Mouse (Mus musculus): ENCODE results near the gene Dync1h1. TPM values are rescaled to one million over a fixed set of nuclear protein-coding genes. Genes with fewer than 3 reads are reported as not detected.

Dync1h1 gene
- 405 and 694 TPM in 2 replicates for total RNA-seq (2012; rRNA removed)

- Histone ChIP-seq H3K36me3 (ENCODE audit: control insufficient read depth, insufficient read depth, low read length, poor library complexity, severe bottlenecking) (no peaks in the 10 kb centered on the region; the same call in 1 of the 2 replicates), H3K27ac (ENCODE audit: insufficient read depth, low read depth, low read length, poor library complexity, severe bottlenecking) (peak within 1 kb of the TSS; percentile 51), H3K4me1 (ENCODE audit: control insufficient read depth in 2 of 2, insufficient read depth in 2 of 2, low read length in 2 of 2, poor library complexity in 1 of 2) (peaks cover 3 to 12% of the 10 kb centered on the region in 2 experiments; a peak in 3 of 4 replicates), H3K9ac (ENCODE audit: insufficient read depth, low read depth, low read length, poor library complexity, severe bottlenecking) (peak within 1 kb of the TSS; percentile 80), H3K4me3 (ENCODE audit: insufficient read depth in 1 of 2, low read depth in 1 of 2, low read length in 2 of 2, poor library complexity in 1 of 2, severe bottlenecking in 1 of 2) (peak within 1 kb of the TSS; percentile 75 to 96), H3K9me3 (ENCODE audit: control insufficient read depth, insufficient read depth, low read depth, low read length) (no peaks in the 10 kb centered on the region)
- in situ Hi-C loops (cut with MboI; ENCODE audit: low sequenced_read_pairs in 2 of 2, unreplicated experiment in 2 of 2), result no loop called here
- DNase-seq (ENCODE audit: low read depth, low spot score), result peak; percentile 82
- TF ChIP-seq MAFK (IDR thresholded peaks at IDR 0.05; ENCODE audit: insufficient read depth, low read depth, low read length), result no peak
- no peak for TF ChIP-seq CHD2 (IDR thresholded peaks at IDR 0.05; ENCODE audit: low read depth, low read length)
- peak; percentile 91 for TF ChIP-seq HCFC1 (IDR thresholded peaks at IDR 0.05; ENCODE audit: borderline replicate concordance, insufficient read depth, low read length)
These were observed at the start of gene Dync1h1 for GRCm38 (mm10) chr12:110601241-110602218. Dync1h1 (plus strand) TSS chr12:110601452.

DNA sequence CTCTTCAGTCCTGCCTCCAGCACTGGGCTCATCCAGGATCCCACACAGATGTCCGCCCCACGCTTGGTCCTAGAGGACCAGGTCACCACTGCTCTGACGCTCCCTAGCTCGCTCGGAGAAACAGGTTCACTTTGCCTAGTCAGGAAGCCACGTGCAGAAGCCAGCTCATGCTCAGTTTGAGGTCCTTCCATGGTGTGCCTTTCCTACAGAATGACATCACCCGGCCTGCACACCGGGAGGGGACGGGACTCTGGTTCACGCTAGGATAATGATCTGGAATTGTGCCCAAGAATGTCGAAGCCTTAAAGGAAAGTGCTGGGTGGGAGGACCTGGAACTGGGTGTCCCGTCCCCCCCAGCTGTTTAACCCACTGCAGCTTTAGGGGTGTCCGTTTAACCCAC is 49.1 kb upstream of the Dync1h1 start:
- in situ Hi-C loops (cut with MboI; ENCODE audit: low sequenced_read_pairs in 2 of 2, unreplicated experiment in 2 of 2), result no loop called here

DNA sequence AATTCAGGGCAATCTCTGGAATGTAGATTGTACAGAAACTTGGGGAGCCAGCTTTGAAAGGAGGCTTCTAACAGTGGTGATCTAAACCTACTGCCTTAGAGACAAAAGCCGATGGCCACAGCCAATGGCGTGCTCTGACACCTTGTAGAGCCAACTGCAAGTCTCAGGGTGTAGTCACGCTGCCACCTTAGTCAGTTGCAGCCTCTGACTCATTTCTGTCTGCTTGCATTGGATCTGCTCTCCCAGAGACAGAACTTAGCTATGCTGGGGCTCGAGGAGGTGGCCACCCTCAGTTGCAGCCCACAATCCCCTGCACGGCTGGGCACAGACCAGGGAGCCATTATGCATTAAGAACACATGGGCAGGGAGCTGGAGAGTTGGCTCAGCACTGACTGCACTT is 47.9 kb upstream of the Dync1h1 start:
- no peak overlapping the region for H3K9ac ChIP-seq (ENCODE audit: insufficient read depth, low read depth, low read length, poor library complexity, severe bottlenecking)
- peak overlapping the region; percentile 15; the same call in 1 of the 2 replicates for H3K27ac ChIP-seq (ENCODE audit: insufficient read depth, low read depth, low read length, poor library complexity, severe bottlenecking)
- peaks cover under 1 to 13% of the 10 kb centered on the region in 2 experiments; a peak in 2 of 4 replicates for H3K4me1 ChIP-seq (ENCODE audit: control insufficient read depth in 2 of 2, insufficient read depth in 2 of 2, low read length in 2 of 2, poor library complexity in 1 of 2)
- peaks cover 68% of the 10 kb centered on the region for H3K36me3 ChIP-seq (ENCODE audit: control insufficient read depth, insufficient read depth, low read length, poor library complexity, severe bottlenecking)
- in situ Hi-C loops (cut with MboI; ENCODE audit: low sequenced_read_pairs in 2 of 2, unreplicated experiment in 2 of 2), result no loop called here
- no peak for TF ChIP-seq ZC3H11A (IDR thresholded peaks at IDR 0.05; ENCODE audit: borderline replicate concordance, low read depth, low read length)
- no peak for TF ChIP-seq ZNF384 (IDR thresholded peaks at IDR 0.05; ENCODE audit: low read depth, low read length)
- TF ChIP-seq HCFC1 (IDR thresholded peaks at IDR 0.05; ENCODE audit: borderline replicate concordance, insufficient read depth, low read length), result no peak
- TF ChIP-seq CHD2 (IDR thresholded peaks at IDR 0.05; ENCODE audit: low read depth, low read length), result no peak
- TF ChIP-seq MAFK (IDR thresholded peaks at IDR 0.05; ENCODE audit: insufficient read depth, low read depth, low read length), result no peak
- no peak overlapping the region for H3K4me3 ChIP-seq (ENCODE audit: insufficient read depth in 1 of 2, low read depth in 1 of 2, low read length in 2 of 2, poor library complexity in 1 of 2, severe bottlenecking in 1 of 2)
- H3K9me3 ChIP-seq (ENCODE audit: control insufficient read depth, insufficient read depth, low read depth, low read length), result no peaks in the 10 kb centered on the region
- DNase-seq (ENCODE audit: low read depth, low spot score), result no peak

More for the DNA sequence above, 49.1 kb upstream of the Dync1h1 start:
- Histone ChIP-seq H3K4me3 (ENCODE audit: insufficient read depth in 1 of 2, low read depth in 1 of 2, low read length in 2 of 2, poor library complexity in 1 of 2, severe bottlenecking in 1 of 2) (no peak overlapping the region), H3K9me3 (ENCODE audit: control insufficient read depth, insufficient read depth, low read depth, low read length) (no peaks in the 10 kb centered on the region), H3K27ac (ENCODE audit: insufficient read depth, low read depth, low read length, poor library complexity, severe bottlenecking) (no peak overlapping the region), H3K4me1 (ENCODE audit: control insufficient read depth in 2 of 2, insufficient read depth in 2 of 2, low read length in 2 of 2, poor library complexity in 1 of 2) (peaks cover 5 to 13% of the 10 kb centered on the region in 2 experiments; a peak in 2 of 4 replicates), H3K9ac (ENCODE audit: insufficient read depth, low read depth, low read length, poor library complexity, severe bottlenecking) (no peak overlapping the region), H3K36me3 (ENCODE audit: control insufficient read depth, insufficient read depth, low read length, poor library complexity, severe bottlenecking) (peaks cover 66% of the 10 kb centered on the region)
- DNase-seq (ENCODE audit: low read depth, low spot score), result no peak
- TF ChIP-seq ZC3H11A (IDR thresholded peaks at IDR 0.05; ENCODE audit: borderline replicate concordance, low read depth, low read length) (no peak), MAFK (IDR thresholded peaks at IDR 0.05; ENCODE audit: insufficient read depth, low read depth, low read length) (no peak), ZNF384 (IDR thresholded peaks at IDR 0.05; ENCODE audit: low read depth, low read length) (no peak), CHD2 (IDR thresholded peaks at IDR 0.05; ENCODE audit: low read depth, low read length) (no peak), HCFC1 (IDR thresholded peaks at IDR 0.05; ENCODE audit: borderline replicate concordance, insufficient read depth, low read length) (no peak)

GRCm38 (mm10) chr12:110555536-110556240 is 45.6 kb upstream of the Dync1h1 start:
- Histone ChIP-seq H3K36me3 (ENCODE audit: control insufficient read depth, insufficient read depth, low read length, poor library complexity, severe bottlenecking) (peaks cover 62% of the 10 kb centered on the region), H3K9me3 (ENCODE audit: control insufficient read depth, insufficient read depth, low read depth, low read length) (no peaks in the 10 kb centered on the region), H3K4me3 (ENCODE audit: insufficient read depth in 1 of 2, low read depth in 1 of 2, low read length in 2 of 2, poor library complexity in 1 of 2, severe bottlenecking in 1 of 2) (no peak overlapping the region), H3K4me1 (ENCODE audit: control insufficient read depth in 2 of 2, insufficient read depth in 2 of 2, low read length in 2 of 2, poor library complexity in 1 of 2) (peaks cover 0 to 8% of the 10 kb centered on the region in 2 experiments; a peak in 1 of 4 replicates), H3K27ac (ENCODE audit: insufficient read depth, low read depth, low read length, poor library complexity, severe bottlenecking) (no peak overlapping the region), H3K9ac (ENCODE audit: insufficient read depth, low read depth, low read length, poor library complexity, severe bottlenecking) (no peak overlapping the region)
- peak; percentile 43 for DNase-seq (ENCODE audit: low read depth, low spot score)
- TF ChIP-seq ZC3H11A (IDR thresholded peaks at IDR 0.05; ENCODE audit: borderline replicate concordance, low read depth, low read length) (no peak), CHD2 (IDR thresholded peaks at IDR 0.05; ENCODE audit: low read depth, low read length) (no peak), MAFK (IDR thresholded peaks at IDR 0.05; ENCODE audit: insufficient read depth, low read depth, low read length) (no peak), HCFC1 (IDR thresholded peaks at IDR 0.05; ENCODE audit: borderline replicate concordance, insufficient read depth, low read length) (no peak), ZNF384 (IDR thresholded peaks at IDR 0.05; ENCODE audit: low read depth, low read length) (no peak)
- in situ Hi-C loops (cut with MboI; ENCODE audit: low sequenced_read_pairs in 2 of 2, unreplicated experiment in 2 of 2), result no loop called here
